Mouse (Mus musculus) CD8-positive naive resting alpha-beta T cell, adult 2 months (primary cell): ENCODE results near the gene Lig4.

Experiments
- DNase-seq, 2 experiments: peaks; one replicate each; pipeline ENCODE4 v3.0.0; 2022; ENCODE audit warnings: low read depth in 2 of 2, low spot score in 2 of 2

Gene Lig4

GRCm38 (mm10) chr8:9932711-9933110, 44.8 kb downstream of the Lig4 start:
- DNase-seq, result no peak

- DNase-seq, result no peak
Measured at GRCm38 (mm10) chr8:9929746-9930445, 47.6 kb downstream of the Lig4 start.
